Mouse (Mus musculus) cerebellum, adult 2 months (tissue): Measurements from ENCODE around the gene Sik1.

Experiments
- CTCF ChIP-seq: fragments of 200-500 bp; IDR thresholded peaks from 2 replicates; pipeline ENCODE4 v1.5.1; 2011; ENCODE audit warnings: low read depth, mild to moderate bottlenecking, control low read depth, low read length, moderate library complexity, borderline replicate concordance; ENCODE audit not compliant: insufficient read depth
- POLR2A ChIP-seq: fragments of 200-500 bp; IDR thresholded peaks from 2 replicates; pipeline ENCODE4 v1.6.1; 2011; ENCODE audit warnings: low read length, control low read depth, borderline replicate concordance; ENCODE audit not compliant: insufficient read depth

GRCm38 (mm10) chr17:31864666-31865450 lies 9.3 kb upstream of the Sik1 start:
- no peak for TF ChIP-seq CTCF
- no peak for TF ChIP-seq POLR2A
